Mouse (Mus musculus): ENCODE measurements at regions not wholly inside any gene's neighbourhood (a gene's known extent, or its start where the extent isn't known, plus 50 kb on each side); places are given as distances from the start of the nearest gene placed in this dataset.

- DNase-seq, result no peak
These were observed 66.2 kb upstream of the Glrp1 start for GRCm38 (mm10) chr1:88575917-88576669.

DNA sequence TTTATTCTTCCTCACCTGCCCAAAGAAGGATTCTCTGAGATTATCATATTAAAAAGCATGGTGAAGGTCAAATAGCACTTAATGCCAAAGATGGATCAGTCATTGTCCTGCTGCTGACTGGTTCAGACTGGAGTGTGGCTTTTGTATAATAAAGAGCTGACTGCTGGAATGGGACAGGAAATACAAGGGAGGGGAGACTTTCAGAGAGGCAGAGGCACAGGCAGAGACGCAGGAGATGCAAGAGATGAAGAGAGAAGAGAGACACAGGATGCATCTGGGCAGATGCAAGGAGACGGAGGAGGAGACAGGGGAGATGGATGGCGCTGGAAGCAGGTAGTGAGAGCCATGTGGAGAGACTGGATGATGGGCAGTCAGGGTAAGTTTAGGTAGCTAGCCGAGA is 65.4 kb upstream of the Glrp1 start:
- DNase-seq, result no peak

- DNase-seq, result no peak
These were observed 62.3 kb upstream of the Glrp1 start for GRCm38 (mm10) chr1:88572161-88572560.

DNA sequence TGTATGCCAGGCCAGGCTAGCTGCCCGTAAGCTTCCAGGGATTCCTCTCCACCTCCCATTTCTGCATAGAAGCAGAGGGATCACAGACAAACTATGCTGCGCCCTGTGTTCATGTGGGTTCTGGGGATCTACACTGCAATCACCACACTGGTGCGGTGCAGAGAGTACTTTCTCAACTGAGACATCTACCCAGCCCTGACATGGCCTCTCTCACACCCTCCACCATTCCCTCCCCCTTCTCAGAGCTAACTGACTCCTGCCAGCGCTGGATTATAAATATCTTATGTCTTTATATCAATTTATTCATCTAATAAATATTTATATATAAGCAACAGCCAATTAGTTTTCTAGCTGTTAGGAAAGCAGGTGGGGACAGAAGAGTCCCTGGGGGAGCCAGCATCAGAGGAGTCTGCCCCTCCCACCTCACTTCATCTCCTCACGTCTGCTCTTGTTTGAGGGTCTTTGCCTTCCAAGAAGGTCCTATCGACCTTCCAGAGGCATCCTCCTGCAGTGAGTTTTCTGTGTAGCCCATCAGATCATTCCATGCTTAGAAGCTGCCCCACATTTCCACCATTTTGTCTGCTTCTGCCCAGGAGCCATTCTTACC is 58.7 kb upstream of the Glrp1 start:
- no peak for DNase-seq

GRCm38 (mm10) chr1:88567198-88567597 is 57.3 kb upstream of the Glrp1 start:
- no peak for DNase-seq

DNA sequence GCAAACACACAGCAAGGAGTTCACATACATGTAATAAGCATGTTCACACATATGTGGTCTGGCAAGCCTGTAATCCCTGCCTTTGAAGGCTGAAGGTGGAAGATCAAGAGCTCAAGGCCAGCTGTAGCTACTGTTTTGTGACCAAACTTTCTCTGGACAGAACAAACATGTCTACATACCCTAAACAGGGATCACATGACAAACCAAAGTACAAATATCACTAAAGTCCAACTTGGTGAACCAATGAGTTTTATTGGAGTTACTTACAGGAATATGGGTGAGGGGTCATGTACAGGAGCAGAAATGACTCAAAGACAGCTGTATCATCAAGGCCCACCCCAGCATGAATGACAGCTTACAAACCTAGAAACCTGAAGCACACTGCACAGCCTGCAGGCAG is 56.6 kb upstream of the Glrp1 start:
- DNase-seq, result no peak

- DNase-seq, result no peak
These were observed 55.0 kb upstream of the Glrp1 start for GRCm38 (mm10) chr1:88564825-88565224.

GRCm38 (mm10) chr1:88562361-88562760 is 52.5 kb upstream of the Glrp1 start:
- DNase-seq, result peak; percentile 83

- no peak for DNase-seq
These were observed 50.9 kb upstream of the Glrp1 start for GRCm38 (mm10) chr1:88560771-88561170.
